Mouse (Mus musculus): ENCODE data around the gene Rrp12.

- no peak for TF ChIP-seq CTCF (IDR thresholded peaks at IDR 0.05)
- TF ChIP-seq POLR2A (IDR thresholded peaks at IDR 0.05; ENCODE audit: insufficient read depth, low read depth, low read length) = no peak
- TF ChIP-seq EP300 (IDR thresholded peaks at IDR 0.05; ENCODE audit: insufficient read depth, low read depth, low read length) = no peak
Measured at GRCm38 (mm10) chr19:41869296-41869695, 26.7 kb downstream of the Rrp12 start.
